Mouse (Mus musculus) forebrain, embryonic 16.5 days (tissue): ENCODE data around the gene Fastk. TPM values are rescaled to one million over a fixed set of nuclear protein-coding genes. Genes with fewer than 3 reads are reported as not detected.
A peak's percentile ranks its signal among the peaks of the same experiment; 100 is the strongest.

Experiments
- ATAC-seq: fragments of 200-750 bp; cut with Nextera tagmentation; 2 replicates; pipeline ENCODE4 v1.8.0; 2017; ENCODE audit warnings: mild to moderate bottlenecking, moderate library complexity
- H3K27ac ChIP-seq: fragments of 300-500 bp; sonication (generic); 2 replicates; pipeline ENCODE4 v1.5.1; 2014; ENCODE audit warnings: low read length, control low read depth
- H3K27me3 ChIP-seq: fragments of 300-500 bp; sonication (generic); replicated peaks from 2 replicates; pipeline ENCODE4 v1.6.1; 2014; ENCODE audit warnings: low read length; ENCODE audit not compliant: control insufficient read depth, insufficient read depth
- H3K36me3 ChIP-seq: fragments of 300-500 bp; sonication (generic); 2 replicates; pipeline ENCODE4 v1.6.1; 2014; ENCODE audit not compliant: control insufficient read depth, insufficient read depth
- H3K4me1 ChIP-seq: fragments of 300-500 bp; sonication (generic); replicated peaks from 2 replicates; pipeline ENCODE4 v1.6.1; 2014; ENCODE audit warnings: low read length; ENCODE audit not compliant: control insufficient read depth, insufficient read depth
- H3K4me2 ChIP-seq: fragments of 300-500 bp; sonication (generic); 2 replicates; pipeline ENCODE4 v1.6.1; 2014; ENCODE audit warnings: mild to moderate bottlenecking, low read length, control low read depth
- H3K4me3 ChIP-seq: fragments of 300-500 bp; sonication (generic); replicated peaks from 2 replicates; pipeline ENCODE4 v1.5.1; 2014; ENCODE audit warnings: mild to moderate bottlenecking, low read length, control low read depth
- H3K9ac ChIP-seq: fragments of 300-500 bp; sonication (generic); replicated peaks from 2 replicates; pipeline ENCODE4 v1.6.1; 2014; ENCODE audit warnings: low read depth, low read length, control low read depth
- H3K9me3 ChIP-seq: fragments of 300-500 bp; sonication (generic); 2 replicates; pipeline ENCODE4 v1.6.1; 2016; ENCODE audit warnings: low read length; ENCODE audit not compliant: control insufficient read depth
- WGBS: fragments of 180-500 bp; shearing (Covaris S2); extraction: QIAGEN DNeasy Blood & Tissue Kit; methylation state at CpG from one replicate; pipeline ENCODE4 v1.1.7; 2014; 5-methylcytosine and 5-hydroxymethylcytosine counted together
- polyA plus RNA-seq: library from polyadenylated mRNA; unstranded; fragments of >200 nt; fragmentation: Nextera tagmentation; extraction: Ambion mirVana; gene quantifications from 2 replicates; pipeline ENCODE4 v1.2.1, GENCODE M21; 2015

The Fastk gene
- polyA plus RNA-seq, 1 experiment from 2014 or later = 96.3 TPM

GRCm38 (mm10) chr5:24455076-24455475, 10.0 kb upstream of the Fastk start:
- Histone ChIP-seq H3K9me3 (no peaks in the 10 kb centered on the region), H3K4me2 (peak overlapping the region; percentile 25), H3K4me3 (no peak overlapping the region), H3K36me3 (no peaks in the 10 kb centered on the region), H3K9ac (peak overlapping the region; percentile 37), H3K27me3 (no peaks in the 10 kb centered on the region), H3K4me1 (peaks cover 43% of the 10 kb centered on the region), H3K27ac (no peak overlapping the region)
- no peak for ATAC-seq
- WGBS = 74% methylated on average over 3 of the region's 3 CpGs

- Histone ChIP-seq H3K9me3 (no peaks in the 10 kb centered on the region), H3K36me3 (no peaks in the 10 kb centered on the region), H3K4me1 (peaks cover 43% of the 10 kb centered on the region), H3K9ac (0 out of 2 replicates have a peak overlapping the region, but pooled peaks have one; percentile 41), H3K27ac (peak overlapping the region; percentile 51; the same call in 1 of the 2 replicates), H3K4me2 (peak overlapping the region; percentile 99), H3K4me3 (peak overlapping the region; percentile 62), H3K27me3 (no peaks in the 10 kb centered on the region)
- ATAC-seq = no peak
- 5% methylated on average over 2 of the region's 2 CpGs for WGBS
Observed at GRCm38 (mm10) chr5:24453985-24454303, 8.9 kb upstream of the Fastk start.

- H3K36me3 ChIP-seq = no peaks in the 10 kb centered on the region
- 3% methylated on average over 5 of the region's 5 CpGs for WGBS
- no peaks in the 10 kb centered on the region for H3K9me3 ChIP-seq
- H3K27ac ChIP-seq = peak overlapping the region; percentile 71
- H3K4me2 ChIP-seq = peak overlapping the region; percentile 99
- H3K4me3 ChIP-seq = peak overlapping the region; percentile 62
- peaks cover 43% of the 10 kb centered on the region for H3K4me1 ChIP-seq
- peak; percentile 13 for ATAC-seq
- H3K9ac ChIP-seq = peak overlapping the region; percentile 78
- H3K27me3 ChIP-seq = no peaks in the 10 kb centered on the region
Observed at GRCm38 (mm10) chr5:24453283-24453984, 8.3 kb upstream of the Fastk start.

DNA sequence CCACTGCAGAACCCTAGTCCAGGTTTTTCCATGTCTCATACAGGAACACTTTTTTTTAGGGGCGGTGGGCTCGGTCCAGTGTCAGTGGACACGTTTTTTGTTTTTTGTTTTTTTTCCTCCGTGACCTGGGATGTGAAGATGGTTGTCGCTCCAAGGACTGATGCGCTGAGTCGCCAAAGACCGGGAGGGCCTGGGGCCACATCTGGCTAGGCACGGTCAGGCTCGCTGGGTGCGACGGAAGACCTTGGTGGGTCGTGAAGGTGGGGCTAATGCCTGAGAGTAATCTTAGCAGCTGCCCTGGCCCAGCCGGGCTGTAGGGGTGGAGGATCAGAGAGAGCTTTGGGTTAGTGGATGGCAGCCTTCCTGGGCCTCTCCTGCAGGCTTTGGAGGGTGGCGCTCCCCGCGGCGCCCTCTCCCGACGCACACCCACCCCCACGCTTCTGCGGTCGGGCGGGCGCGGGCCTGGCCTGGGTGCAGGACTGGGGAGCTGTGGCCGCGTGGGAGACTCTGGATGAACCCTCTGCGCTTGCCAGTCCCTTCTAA, 7.7 kb upstream of the Fastk start:
- peak overlapping the region; percentile 99 for H3K4me2 ChIP-seq
- H3K27ac ChIP-seq = peak overlapping the region; percentile 92
- H3K9ac ChIP-seq = peak overlapping the region; percentile 78
- H3K36me3 ChIP-seq = no peaks in the 10 kb centered on the region
- H3K4me1 ChIP-seq = peaks cover 47% of the 10 kb centered on the region
- no peaks in the 10 kb centered on the region for H3K27me3 ChIP-seq
- WGBS = under 1% methylated on average over 29 of the region's 29 CpGs
- H3K9me3 ChIP-seq = no peaks in the 10 kb centered on the region
- ATAC-seq = peak; percentile 4
- H3K4me3 ChIP-seq = peak overlapping the region; percentile 62

- Histone ChIP-seq H3K9me3 (no peaks in the 10 kb centered on the region), H3K36me3 (no peaks in the 10 kb centered on the region), H3K4me2 (peak within 1 kb of the TSS; percentile 99), H3K4me1 (peaks cover 51% of the 10 kb centered on the region), H3K27ac (peak within 1 kb of the TSS; percentile 92), H3K4me3 (peak within 1 kb of the TSS; percentile 62), H3K9ac (peak within 1 kb of the TSS; percentile 78), H3K27me3 (no peaks in the 10 kb centered on the region)
- WGBS = under 1% methylated on average over 72 of the region's 85 CpGs
- ATAC-seq = peak; percentile 2
Observed at GRCm38 (mm10) chr5:24452030-24452690, 7.1 kb upstream of the Fastk start, which contains the start of gene Agap3. TSS of gene Agap3 (plus strand) at chr5:24452177.

GRCm38 (mm10) chr5:24451264-24452029, 6.4 kb upstream of the Fastk start:
- Histone ChIP-seq H3K4me3 (peak overlapping the region; percentile 62), H3K27me3 (no peaks in the 10 kb centered on the region), H3K27ac (peak overlapping the region; percentile 92), H3K9me3 (no peaks in the 10 kb centered on the region), H3K4me2 (peak overlapping the region; percentile 99), H3K4me1 (peaks cover 55% of the 10 kb centered on the region), H3K9ac (peak overlapping the region; percentile 78), H3K36me3 (no peaks in the 10 kb centered on the region)
- 2% methylated on average over 41 of the region's 66 CpGs for WGBS
- peak; percentile 73 for ATAC-seq

GRCm38 (mm10) chr5:24447624-24448298, 2.7 kb upstream of the Fastk start, which contains the start of gene Tmub1:
TSS of gene Tmub1 (minus strand) at chr5:24447854.
- whole genome bisulfite sequencing = 2% methylated on average over 34 of the region's 34 CpGs
- H3K4me1 ChIP-seq = peaks cover 34% of the 10 kb centered on the region
- peak within 1 kb of the TSS; percentile 79 for H3K4me3 ChIP-seq
- ATAC-seq = peak; percentile 39
- no peaks in the 10 kb centered on the region for H3K36me3 ChIP-seq
- peak within 1 kb of the TSS; percentile 81 for H3K9ac ChIP-seq
- no peak within 1 kb of the TSS for H3K27ac ChIP-seq
- peak within 1 kb of the TSS; percentile 82 for H3K4me2 ChIP-seq
- no peaks in the 10 kb centered on the region for H3K9me3 ChIP-seq
- H3K27me3 ChIP-seq = no peaks in the 10 kb centered on the region

- Histone ChIP-seq H3K4me3 (no peak overlapping the region), H3K4me1 (peaks cover 34% of the 10 kb centered on the region)
Observed at GRCm38 (mm10) chr5:24446630-24447029, 1.5 kb upstream of the Fastk start.

More at GRCm38 (mm10) chr5:24446630-24447029, 1.5 kb upstream of the Fastk start:
- 92% methylated on average over 7 of the region's 7 CpGs for WGBS
- H3K4me2 ChIP-seq = no peak overlapping the region
- H3K27ac ChIP-seq = no peak overlapping the region
- H3K36me3 ChIP-seq = no peaks in the 10 kb centered on the region
- no peak for ATAC-seq
- no peaks in the 10 kb centered on the region for H3K27me3 ChIP-seq
- H3K9ac ChIP-seq = no peak overlapping the region
- no peaks in the 10 kb centered on the region for H3K9me3 ChIP-seq
